Mouse (Mus musculus): ENCODE results near the gene Defb45. TPM values are rescaled to one million over a fixed set of nuclear protein-coding genes. Genes with fewer than 3 reads are reported as not detected.

Gene Defb45
- not detected in 2 replicates for polyA plus RNA-seq (2012; rRNA removed)

DNA sequence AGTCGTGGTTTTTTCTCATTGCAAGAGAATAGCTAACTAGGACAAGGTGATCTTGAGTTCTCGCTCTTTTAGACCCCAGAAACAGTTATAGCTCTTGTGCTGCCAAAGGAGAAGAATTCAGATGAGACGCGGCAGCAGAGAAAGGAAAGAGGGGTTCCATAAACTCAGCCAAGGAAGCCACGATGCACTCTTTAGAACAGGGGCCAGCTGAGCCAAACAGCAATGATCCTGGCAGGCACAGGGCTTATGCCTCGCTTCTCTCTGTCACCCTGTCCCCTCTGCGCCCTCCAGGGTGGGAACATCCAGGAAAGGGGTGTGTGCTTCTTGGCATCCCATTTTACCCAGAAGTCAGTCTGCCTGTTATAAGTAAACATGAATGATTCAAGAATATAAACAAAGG is at the start of gene Defb45:
Gene Defb45, minus strand, starts transcription at position 101 of the 400 bp plus-strand sequence.
- Histone ChIP-seq H3K4me1 (replicated peaks; ENCODE audit: control insufficient read depth, insufficient read depth, low read length) (no peaks in the 10 kb centered on the region), H3K36me3 (ENCODE audit: control insufficient read depth, insufficient read depth, low read length) (no peaks in the 10 kb centered on the region), H3K4me3 (ENCODE audit: control insufficient read depth, insufficient read depth, low read length) (no peak within 1 kb of the TSS), H3K27ac (ENCODE audit: control insufficient read depth, insufficient read depth, low read length) (no peak within 1 kb of the TSS), H3K27me3 (ENCODE audit: control insufficient read depth, insufficient read depth, low read length) (no peaks in the 10 kb centered on the region)
- WGBS: 67% methylated on average over 7 of the region's 7 CpGs
- TF ChIP-seq POLR2A (IDR thresholded peaks at IDR 0.05; ENCODE audit: control insufficient read depth, extremely low read depth, insufficient read depth, low read length, poor library complexity) (no peak), CTCF (IDR thresholded peaks at IDR 0.05; ENCODE audit: borderline replicate concordance, control insufficient read depth, extremely low read depth, insufficient read depth, low read length, poor library complexity) (no peak)
- DNase-seq: no peak

DNA sequence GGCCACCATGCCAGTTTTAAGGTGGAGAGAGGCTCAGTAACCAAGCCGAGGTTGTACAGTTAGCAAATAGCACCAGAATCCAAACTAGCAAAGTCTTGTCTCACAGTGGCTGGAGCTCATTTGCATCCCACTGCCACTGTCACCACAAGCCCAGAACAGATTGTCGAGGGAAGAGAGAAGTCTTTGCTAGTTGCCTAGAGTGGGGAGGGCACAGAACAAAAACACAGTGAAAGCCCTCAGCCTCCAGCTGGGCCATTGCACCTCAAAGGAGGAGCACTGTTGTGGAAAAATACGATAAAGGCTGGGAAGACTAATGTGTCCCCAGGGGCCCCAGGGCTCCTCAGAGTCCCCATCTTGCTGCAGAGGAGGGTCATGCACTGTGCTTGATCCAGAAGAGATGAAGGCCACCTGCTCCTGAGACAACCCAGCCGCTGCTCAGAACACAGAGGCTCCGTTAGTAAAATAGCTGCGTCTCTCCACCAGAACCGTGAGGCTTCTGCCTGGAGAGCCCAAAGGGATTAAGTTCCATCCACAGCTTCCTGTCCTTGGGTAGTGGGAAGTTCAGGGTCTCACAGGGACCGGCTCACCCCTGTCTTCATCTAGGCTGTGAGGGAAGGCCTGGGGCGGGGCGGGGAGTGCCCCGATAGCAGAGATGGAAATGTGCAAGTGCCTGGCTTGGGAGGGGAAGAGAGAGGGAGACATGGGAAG is 40.4 kb upstream of the Defb45 start:
- WGBS: 80% methylated on average over 11 of the region's 11 CpGs
- TF ChIP-seq POLR2A (IDR thresholded peaks at IDR 0.05; ENCODE audit: control insufficient read depth, extremely low read depth, insufficient read depth, low read length, poor library complexity) (no peak), CTCF (IDR thresholded peaks at IDR 0.05; ENCODE audit: borderline replicate concordance, control insufficient read depth, extremely low read depth, insufficient read depth, low read length, poor library complexity) (no peak)
- H3K4me3 ChIP-seq (ENCODE audit: control insufficient read depth, insufficient read depth, low read length): no peak overlapping the region
- H3K27ac ChIP-seq (ENCODE audit: control insufficient read depth, insufficient read depth, low read length): no peak overlapping the region
- no peak for DNase-seq
- H3K27me3 ChIP-seq (ENCODE audit: control insufficient read depth, insufficient read depth, low read length): no peaks in the 10 kb centered on the region
- H3K4me1 ChIP-seq (replicated peaks; ENCODE audit: control insufficient read depth, insufficient read depth, low read length): no peaks in the 10 kb centered on the region
- no peaks in the 10 kb centered on the region for H3K36me3 ChIP-seq (ENCODE audit: control insufficient read depth, insufficient read depth, low read length)

DNA sequence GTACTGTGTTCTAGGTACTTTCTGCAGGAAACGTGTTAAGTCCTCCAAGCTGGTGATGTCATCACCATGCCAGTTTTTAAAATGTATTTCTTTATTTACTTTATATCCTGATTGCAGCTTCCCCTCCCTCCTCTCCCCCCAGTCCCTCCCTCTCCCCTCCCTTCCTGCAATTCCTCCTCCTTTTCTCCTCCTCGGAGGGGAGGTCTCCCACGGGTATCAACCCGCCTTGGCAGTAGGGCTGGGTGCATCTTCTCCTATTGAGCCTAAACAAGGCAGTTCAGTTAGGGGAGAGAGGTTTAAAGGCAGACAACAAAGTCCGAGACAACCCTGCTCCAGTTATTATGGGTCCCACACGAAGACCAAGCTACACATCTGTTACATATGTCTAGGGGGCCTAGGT is 39.7 kb upstream of the Defb45 start:
- Histone ChIP-seq H3K4me3 (ENCODE audit: control insufficient read depth, insufficient read depth, low read length) (no peak overlapping the region), H3K27ac (ENCODE audit: control insufficient read depth, insufficient read depth, low read length) (no peak overlapping the region), H3K27me3 (ENCODE audit: control insufficient read depth, insufficient read depth, low read length) (no peaks in the 10 kb centered on the region), H3K36me3 (ENCODE audit: control insufficient read depth, insufficient read depth, low read length) (no peaks in the 10 kb centered on the region), H3K4me1 (replicated peaks; ENCODE audit: control insufficient read depth, insufficient read depth, low read length) (no peaks in the 10 kb centered on the region)
- DNase-seq: no peak
- TF ChIP-seq CTCF (IDR thresholded peaks at IDR 0.05; ENCODE audit: borderline replicate concordance, control insufficient read depth, extremely low read depth, insufficient read depth, low read length, poor library complexity): no peak
- no peak for TF ChIP-seq POLR2A (IDR thresholded peaks at IDR 0.05; ENCODE audit: control insufficient read depth, extremely low read depth, insufficient read depth, low read length, poor library complexity)
- WGBS: 82% methylated on average over 6 of the region's 6 CpGs

DNA sequence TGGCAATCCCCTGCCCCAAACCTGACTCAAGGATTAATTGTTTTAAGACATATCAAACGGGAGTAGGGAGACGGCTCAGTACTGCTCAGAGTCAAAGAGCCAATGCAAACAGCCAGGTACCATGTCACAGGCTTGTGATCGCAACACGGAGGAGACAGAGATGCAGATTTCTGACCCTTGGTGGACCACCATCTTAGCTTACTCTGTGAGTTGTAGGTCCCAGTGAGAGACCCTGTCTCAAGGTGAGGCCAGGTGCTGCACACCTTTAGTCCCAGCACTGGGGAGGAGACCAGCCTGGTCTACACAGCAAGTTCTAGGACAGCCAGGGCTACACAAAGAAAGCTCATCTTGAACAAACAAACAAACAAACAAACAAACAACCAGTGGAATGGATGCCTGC is 38.2 kb upstream of the Defb45 start:
- DNase-seq: no peak
- Histone ChIP-seq H3K4me3 (ENCODE audit: control insufficient read depth, insufficient read depth, low read length) (no peak overlapping the region), H3K36me3 (ENCODE audit: control insufficient read depth, insufficient read depth, low read length) (no peaks in the 10 kb centered on the region), H3K27ac (ENCODE audit: control insufficient read depth, insufficient read depth, low read length) (no peak overlapping the region), H3K27me3 (ENCODE audit: control insufficient read depth, insufficient read depth, low read length) (no peaks in the 10 kb centered on the region), H3K4me1 (replicated peaks; ENCODE audit: control insufficient read depth, insufficient read depth, low read length) (0 out of 2 replicates have a peak, but pooled peaks cover 3% of the 10 kb centered on the region)
- TF ChIP-seq POLR2A (IDR thresholded peaks at IDR 0.05; ENCODE audit: control insufficient read depth, extremely low read depth, insufficient read depth, low read length, poor library complexity) (no peak), CTCF (IDR thresholded peaks at IDR 0.05; ENCODE audit: borderline replicate concordance, control insufficient read depth, extremely low read depth, insufficient read depth, low read length, poor library complexity) (no peak)
- WGBS: 96% methylated on average over 4 of the region's 4 CpGs

DNA sequence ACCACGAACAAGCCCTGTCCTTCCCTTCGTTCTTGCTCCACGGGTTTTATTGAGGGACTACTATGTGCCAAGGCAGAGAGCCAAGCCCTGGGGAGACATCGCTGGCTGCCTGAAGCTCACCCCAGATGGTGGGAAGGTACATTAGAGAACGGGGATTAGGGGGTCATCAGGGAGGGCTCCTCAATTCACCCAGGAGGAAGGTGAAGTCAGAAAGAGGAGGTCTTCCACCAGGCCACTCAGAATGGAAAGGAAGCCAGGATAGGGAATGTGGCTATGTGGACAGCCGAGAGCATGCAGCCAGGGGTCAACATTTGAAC is 37.8 kb upstream of the Defb45 start:
- DNase-seq: no peak
- no peak overlapping the region for H3K4me3 ChIP-seq (ENCODE audit: control insufficient read depth, insufficient read depth, low read length)
- no peak overlapping the region for H3K27ac ChIP-seq (ENCODE audit: control insufficient read depth, insufficient read depth, low read length)
- 0 out of 2 replicates have a peak, but pooled peaks cover 3% of the 10 kb centered on the region for H3K4me1 ChIP-seq (replicated peaks; ENCODE audit: control insufficient read depth, insufficient read depth, low read length)
- 92% methylated on average over 6 of the region's 6 CpGs for WGBS
- H3K27me3 ChIP-seq (ENCODE audit: control insufficient read depth, insufficient read depth, low read length): no peaks in the 10 kb centered on the region
- H3K36me3 ChIP-seq (ENCODE audit: control insufficient read depth, insufficient read depth, low read length): no peaks in the 10 kb centered on the region
- no peak for TF ChIP-seq POLR2A (IDR thresholded peaks at IDR 0.05; ENCODE audit: control insufficient read depth, extremely low read depth, insufficient read depth, low read length, poor library complexity)
- TF ChIP-seq CTCF (IDR thresholded peaks at IDR 0.05; ENCODE audit: borderline replicate concordance, control insufficient read depth, extremely low read depth, insufficient read depth, low read length, poor library complexity): no peak

DNA sequence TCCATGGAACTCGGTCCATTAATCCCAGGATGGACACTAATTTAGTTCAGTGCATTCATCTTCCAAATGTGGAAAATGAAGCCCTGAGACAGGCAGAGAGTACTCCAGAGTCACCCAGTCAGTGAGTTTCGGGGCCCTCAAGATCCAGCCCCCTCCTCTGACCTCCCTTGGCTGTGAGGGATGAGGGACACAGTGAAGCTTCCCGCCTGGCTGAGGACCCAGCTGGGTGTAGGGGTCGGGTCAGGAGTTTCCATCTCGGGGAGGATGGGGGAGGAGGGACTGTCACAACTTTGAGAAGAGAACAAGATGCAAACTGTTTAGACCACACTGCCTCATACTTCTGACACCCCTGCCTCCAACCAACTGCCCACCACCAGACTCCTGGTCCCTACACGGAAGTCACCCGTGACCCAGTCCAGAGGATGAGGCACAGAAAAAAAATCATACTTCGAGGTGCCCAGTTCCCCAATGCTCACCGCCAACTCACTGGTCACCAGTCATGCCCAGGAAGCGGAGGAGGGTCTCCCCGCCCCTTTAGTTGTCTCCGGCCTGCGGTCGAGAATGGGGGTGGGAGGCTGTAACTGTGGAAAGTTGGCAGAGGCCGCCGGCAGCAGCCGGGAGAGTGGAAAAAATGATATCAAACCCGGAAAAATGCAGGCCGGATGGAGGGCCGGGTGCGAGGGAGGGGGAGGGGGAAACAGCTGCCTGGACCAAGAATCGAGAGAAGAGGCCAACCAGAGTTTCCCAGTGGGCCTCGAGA is 37.2 kb upstream of the Defb45 start:
- Histone ChIP-seq H3K4me1 (replicated peaks; ENCODE audit: control insufficient read depth, insufficient read depth, low read length) (0 out of 2 replicates have a peak, but pooled peaks cover 3% of the 10 kb centered on the region), H3K4me3 (ENCODE audit: control insufficient read depth, insufficient read depth, low read length) (no peak overlapping the region), H3K27ac (ENCODE audit: control insufficient read depth, insufficient read depth, low read length) (no peak overlapping the region), H3K27me3 (ENCODE audit: control insufficient read depth, insufficient read depth, low read length) (no peaks in the 10 kb centered on the region), H3K36me3 (ENCODE audit: control insufficient read depth, insufficient read depth, low read length) (no peaks in the 10 kb centered on the region)
- DNase-seq: no peak
- TF ChIP-seq CTCF (IDR thresholded peaks at IDR 0.05; ENCODE audit: borderline replicate concordance, control insufficient read depth, extremely low read depth, insufficient read depth, low read length, poor library complexity): no peak
- TF ChIP-seq POLR2A (IDR thresholded peaks at IDR 0.05; ENCODE audit: control insufficient read depth, extremely low read depth, insufficient read depth, low read length, poor library complexity): no peak
- WGBS: 76% methylated on average over 23 of the region's 23 CpGs

Measured in thymus, adult 2 months (tissue).